Mouse (Mus musculus) urinary bladder, postnatal 14 days (tissue): Measurements from ENCODE around the gene Maf.
A peak's percentile ranks its signal among the peaks of the same experiment; 100 is the strongest.

ENCODE experiments used
- DNase-seq: peaks from one replicate; pipeline ENCODE4 v3.0.0; 2021; ENCODE audit warnings: low spot score

The Maf gene

DNA sequence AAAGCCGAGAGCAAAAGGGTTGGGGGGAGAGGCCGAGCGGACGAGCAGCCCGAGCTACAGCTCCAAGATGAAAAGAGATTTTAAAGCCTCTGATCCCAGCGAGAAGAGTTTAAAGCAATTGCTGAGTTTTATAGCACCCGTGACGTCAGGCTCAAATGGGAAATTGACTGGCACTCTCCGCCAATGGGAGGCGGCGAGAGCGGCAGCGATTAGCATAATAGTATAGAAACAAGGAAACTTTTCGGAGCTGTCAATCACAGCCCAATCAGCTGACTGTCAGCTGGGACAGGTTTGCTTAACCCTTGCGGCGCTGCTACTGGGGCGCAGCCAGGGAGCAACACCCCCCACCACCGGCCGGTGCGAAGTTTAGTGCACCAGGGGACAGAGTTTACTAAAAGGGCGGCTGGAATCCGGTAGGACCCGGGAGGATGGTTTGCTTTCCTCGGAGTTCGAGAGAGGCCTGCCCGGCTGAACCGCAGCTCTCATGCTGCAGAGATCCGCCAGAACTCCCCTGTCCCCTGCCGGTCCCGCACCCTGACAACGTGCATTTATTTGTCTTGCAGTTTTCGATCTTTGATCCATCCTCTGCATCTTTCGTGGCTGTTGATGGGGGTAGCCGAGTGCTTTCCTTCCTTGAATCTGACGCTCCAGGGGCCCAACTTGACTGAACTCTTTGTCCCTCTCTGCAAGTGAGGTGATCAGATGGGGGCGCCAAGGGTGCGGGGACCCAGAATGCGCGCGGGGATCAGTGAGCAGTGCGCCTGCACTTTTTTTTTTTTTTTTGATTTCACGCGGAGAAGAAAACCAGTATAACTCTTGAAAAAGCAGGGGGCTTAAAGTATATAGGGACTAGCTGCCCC lies at the start of gene Maf:
Gene Maf (minus strand): TSS at position 64 of the 860 bp plus-strand sequence.
- peak; percentile 91 for DNase-seq

- DNase-seq = no peak
Measured at GRCm38 (mm10) chr8:115756965-115757364, 49.4 kb upstream of the Maf start.

GRCm38 (mm10) chr8:115756027-115756426 lies 48.4 kb upstream of the Maf start:
- DNase-seq = no peak

DNA sequence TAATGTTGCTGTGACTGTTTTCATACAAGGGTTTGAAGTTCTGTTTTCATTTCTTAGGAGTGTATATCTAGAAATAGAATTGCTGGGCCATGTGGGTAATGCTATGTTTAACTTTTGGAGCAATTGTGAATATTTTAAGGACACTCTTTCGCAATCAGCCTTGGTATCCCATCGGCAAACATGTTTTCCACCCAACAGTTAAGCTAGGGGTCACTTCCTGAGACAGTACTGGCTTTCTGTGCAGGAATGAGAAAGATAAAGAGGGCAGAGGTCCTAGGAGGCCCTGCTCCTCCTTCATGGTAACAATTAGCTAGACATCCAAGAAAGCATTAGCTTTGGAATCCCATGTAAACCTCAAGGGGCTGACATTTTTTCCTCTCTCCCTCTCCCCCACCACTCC lies 47.1 kb upstream of the Maf start:
- DNase-seq = no peak

DNA sequence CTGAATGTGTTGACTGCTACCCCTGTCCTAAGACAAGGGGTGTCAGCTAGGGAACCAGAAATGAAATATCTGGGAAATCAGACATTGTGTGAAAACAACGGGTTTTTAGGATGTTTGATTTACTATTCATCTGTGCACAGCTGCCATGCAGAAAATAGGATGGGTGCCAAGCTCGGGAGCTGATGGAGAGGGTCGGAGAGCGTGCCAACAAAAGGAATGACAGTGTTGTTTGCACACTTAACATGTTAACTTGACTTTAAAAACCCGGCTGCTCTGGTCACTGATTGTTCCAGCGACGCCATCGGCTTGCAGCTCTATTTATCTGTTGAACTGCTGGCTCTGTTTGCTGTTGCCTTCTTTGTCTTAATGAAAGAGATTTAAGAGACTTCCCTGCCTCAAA lies 46.2 kb upstream of the Maf start:
- no peak for DNase-seq

DNA sequence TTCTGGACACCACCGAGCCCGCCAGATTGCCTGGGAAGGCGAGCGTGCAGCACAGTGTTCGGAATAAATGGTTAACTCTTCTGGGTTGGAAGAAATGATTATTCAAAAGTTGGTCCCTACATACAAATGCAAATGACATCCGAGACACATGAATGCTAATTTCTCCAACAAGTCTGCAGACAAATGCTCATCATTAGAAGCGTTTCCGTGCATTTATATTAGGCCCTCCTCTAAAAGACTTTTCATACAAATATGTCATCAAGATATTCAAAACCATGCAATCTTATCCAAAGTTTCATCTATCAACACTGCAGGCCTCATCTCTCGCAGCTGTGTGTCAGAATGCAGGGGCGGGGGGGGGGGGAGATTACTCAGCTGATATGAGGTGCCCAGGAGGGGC lies 39.8 kb upstream of the Maf start:
- DNase-seq = no peak

- DNase-seq = no peak
Measured at GRCm38 (mm10) chr8:115745648-115746047, 38.1 kb upstream of the Maf start.

DNA sequence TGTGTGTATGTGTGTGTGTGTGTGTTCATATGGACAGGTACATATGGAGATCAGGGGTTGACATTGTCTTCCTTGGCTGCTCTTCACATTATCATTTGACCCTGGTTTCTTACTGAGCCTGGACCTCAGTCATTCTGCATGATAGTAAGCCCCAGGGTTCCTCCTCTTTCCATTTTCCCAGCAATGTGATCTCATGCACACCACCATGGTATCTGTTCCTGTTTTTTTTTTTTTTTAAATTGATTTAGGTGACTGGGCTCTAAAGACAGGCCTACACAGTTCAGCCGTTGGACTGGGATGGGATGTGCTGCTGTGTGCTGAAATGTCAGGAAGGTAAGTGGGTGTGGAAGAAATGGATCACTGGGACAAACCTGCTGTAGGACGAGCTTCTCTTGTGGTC lies 35.8 kb upstream of the Maf start:
- DNase-seq = no peak

- DNase-seq = no peak
Measured at GRCm38 (mm10) chr8:115742646-115743045, 35.1 kb upstream of the Maf start.

- no peak for DNase-seq
Measured at GRCm38 (mm10) chr8:115741964-115742363, 34.4 kb upstream of the Maf start.

GRCm38 (mm10) chr8:115739756-115740155 lies 32.2 kb upstream of the Maf start:
- no peak for DNase-seq

DNA sequence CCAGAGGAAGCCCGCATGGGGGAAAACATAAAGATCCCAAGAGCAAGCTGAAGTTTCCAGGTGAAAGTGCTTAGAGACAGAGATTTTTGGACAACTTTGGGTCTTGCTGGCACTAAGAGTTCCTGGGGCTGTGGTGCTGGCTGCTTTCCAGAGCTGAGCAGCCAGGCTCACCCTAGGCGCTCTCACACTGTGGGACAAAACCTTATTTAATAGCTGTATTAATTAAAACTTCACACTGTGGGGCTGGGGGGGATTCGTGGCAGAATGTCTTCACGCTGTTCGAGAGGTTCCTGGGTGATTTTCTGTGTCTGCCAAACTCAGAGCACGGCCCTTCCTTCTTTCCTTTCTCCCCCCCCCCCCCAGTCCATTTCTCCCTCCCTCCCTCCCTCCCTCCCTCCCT lies 24.8 kb upstream of the Maf start:
- DNase-seq = no peak

DNA sequence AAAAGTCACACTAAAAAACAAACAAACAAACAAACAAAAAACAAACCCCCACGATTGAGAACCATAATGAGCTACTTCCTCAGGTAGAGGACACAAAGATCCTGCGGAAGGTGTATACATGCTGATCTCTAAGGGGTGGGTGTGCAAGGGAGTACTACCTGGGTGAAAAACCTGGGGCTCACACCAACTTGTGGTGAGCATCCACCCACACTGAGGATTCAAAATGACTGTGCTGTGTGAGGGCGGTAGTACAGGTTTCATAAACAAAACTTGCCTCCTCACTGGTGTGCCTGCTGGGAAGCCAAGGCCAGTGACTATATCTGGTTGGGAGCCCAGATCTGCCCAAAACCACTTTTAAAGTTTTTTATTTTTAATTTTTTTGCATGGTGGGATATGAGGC lies 19.2 kb upstream of the Maf start:
- DNase-seq = no peak

GRCm38 (mm10) chr8:115726231-115726630 lies 18.6 kb upstream of the Maf start:
- DNase-seq = no peak

- DNase-seq = no peak
Measured at GRCm38 (mm10) chr8:115719126-115719525, 11.5 kb upstream of the Maf start.

DNA sequence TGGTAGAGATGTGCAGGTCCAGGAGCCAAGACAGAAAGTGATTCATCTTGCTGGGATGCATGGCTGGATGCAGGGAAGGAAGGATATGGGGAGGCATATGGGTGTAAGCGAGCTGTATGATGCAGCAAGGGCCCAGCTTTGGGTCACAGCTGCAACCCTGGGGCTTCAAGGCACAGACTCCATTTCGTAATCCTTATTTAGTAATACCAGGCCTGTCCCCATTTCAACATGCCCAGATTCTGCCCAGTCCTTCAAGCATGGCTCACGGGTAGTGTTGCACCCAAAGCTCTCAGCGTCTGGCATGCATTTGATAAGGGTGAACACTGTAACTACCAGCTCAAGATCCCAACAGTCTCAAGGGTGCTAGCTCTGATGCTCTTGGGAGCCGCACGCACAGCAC lies 11.0 kb upstream of the Maf start:
- no peak for DNase-seq

GRCm38 (mm10) chr8:115715262-115715661 lies 7.7 kb upstream of the Maf start:
- DNase-seq = no peak

- DNase-seq = no peak
Measured at GRCm38 (mm10) chr8:115711106-115711505, 3.5 kb upstream of the Maf start.

DNA sequence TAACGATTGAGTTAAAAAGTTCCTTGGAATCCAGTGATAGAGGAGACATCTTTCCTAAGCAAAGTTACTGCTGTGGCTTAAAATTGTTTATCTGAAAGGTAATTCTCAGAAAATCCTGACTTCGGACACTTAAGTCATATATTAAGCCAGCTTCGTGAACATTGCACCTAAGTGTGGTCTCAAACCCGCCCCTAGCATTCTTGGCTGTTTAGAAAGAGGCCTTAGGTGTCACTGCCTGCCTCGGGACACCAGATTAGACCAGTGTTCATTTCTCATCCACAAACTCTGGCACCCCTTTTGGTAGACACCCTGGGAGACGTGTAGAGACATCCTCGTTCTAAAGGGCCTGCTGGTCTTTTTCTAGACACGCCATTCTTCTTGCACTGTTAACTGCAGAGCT lies 2.3 kb upstream of the Maf start:
- no peak for DNase-seq

GRCm38 (mm10) chr8:115708936-115709780 lies 1.6 kb upstream of the Maf start:
- peak; percentile 83 for DNase-seq

- peak; percentile 70 for DNase-seq
Measured at GRCm38 (mm10) chr8:115706861-115707730, 498 bp downstream of the Maf start.

DNA sequence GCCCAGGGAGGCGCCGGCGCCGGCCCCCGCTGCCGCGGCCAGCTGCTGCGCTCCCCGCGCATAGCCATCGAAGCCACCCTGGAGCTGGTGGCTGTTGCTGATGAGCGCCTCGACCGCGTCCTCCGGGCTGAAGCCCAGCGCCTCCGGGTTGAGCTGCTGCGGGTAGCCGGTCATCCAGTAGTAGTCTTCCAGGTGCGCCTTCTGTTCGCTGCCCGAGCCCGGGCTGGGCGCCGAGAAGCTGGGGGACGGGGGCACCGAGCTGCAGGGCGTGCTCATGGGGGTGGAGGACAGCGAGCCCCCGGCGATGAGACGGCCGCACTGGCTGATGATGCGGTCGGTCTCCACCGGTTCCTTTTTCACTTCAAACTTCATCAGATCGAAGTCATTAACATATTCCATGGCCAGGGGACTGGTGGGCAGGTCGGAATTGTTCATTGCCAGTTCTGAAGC lies 1.2 kb downstream of the Maf start:
- DNase-seq = peak; percentile 24
